8 mouse cellular contexts compared by ENCODE assay signal in genomic region chr5:24424861-24425411, GRCm38 (mm10). TPM values are rescaled to one million over a fixed set of nuclear protein-coding genes. Genes with fewer than 3 reads are reported as not detected.
A peak's percentile ranks its signal among the peaks of the same experiment; 100 is the strongest.
DNase-seq lines count a peak whose midpoint lies in the region; ATAC-seq and TF ChIP-seq lines count a peak whose summit lies in the region.

No protein-coding gene starts in this region.

- peak in 1 of 3 experiments; percentile 0; a peak in 1 of 6 replicates for TF ChIP-seq CTCF in MEL (IDR thresholded peaks at IDR 0.05 in 2 of 3, conservative IDR thresholded peaks at IDR 0.05 in 1 of 3; ENCODE audit: control insufficient read depth in 1 of 3, insufficient read depth in 1 of 3, low read depth in 2 of 3, low read length in 3 of 3, poor library complexity in 1 of 3, severe bottlenecking in 1 of 3)

- H3K9ac ChIP-seq in MEL (ENCODE audit: control insufficient read depth, low read depth, low read length, poor library complexity, severe bottlenecking): peak overlapping the region; percentile 85
- H3K9ac ChIP-seq in hindbrain, embryonic 13.5 days: peak overlapping the region; percentile 81

- no peaks in the 10 kb centered on the region for H3K9me3 ChIP-seq in MEL (replicated peaks; ENCODE audit: insufficient read depth, low read length)
- no peaks in the 10 kb centered on the region for H3K9me3 ChIP-seq in hindbrain, embryonic 13.5 days
- no peaks in the 10 kb centered on the region for H3K9me3 ChIP-seq in megakaryocyte, embryonic 14.5 days

- peaks cover 0 to 17% of the 10 kb centered on the region in 2 experiments; a peak in 2 of 4 replicates for H3K36me3 ChIP-seq in MEL (ENCODE audit: control insufficient read depth in 1 of 2, insufficient read depth in 2 of 2, low read length in 2 of 2)
- peaks cover 17% of the 10 kb centered on the region for H3K36me3 ChIP-seq in hindbrain, embryonic 13.5 days
- peaks cover 49% of the 10 kb centered on the region for H3K36me3 ChIP-seq in megakaryocyte, embryonic 14.5 days (replicated peaks; ENCODE audit: low read length)

- TF ChIP-seq RAD21 in MEL (IDR thresholded peaks at IDR 0.05; ENCODE audit: low read depth, low read length): no peak

- no peak for ATAC-seq in hindbrain, embryonic 13.5 days (ENCODE audit: low FRiP score)

- TF ChIP-seq EP300 in MEL (IDR thresholded peaks at IDR 0.05; ENCODE audit: low read depth in 1 of 2, low read length in 2 of 2): no peak

- H3K4me1 ChIP-seq in MEL (ENCODE audit: control insufficient read depth in 1 of 2, insufficient read depth in 2 of 2, low read length in 2 of 2): peaks cover 6 to 22% of the 10 kb centered on the region in 2 experiments
- peaks cover 58% of the 10 kb centered on the region for H3K4me1 ChIP-seq in hindbrain, embryonic 13.5 days (replicated peaks)
- peaks cover 72% of the 10 kb centered on the region for H3K4me1 ChIP-seq in megakaryocyte, embryonic 14.5 days

- under 1% methylated on average over 40 of the region's 60 CpGs for WGBS in hindbrain, embryonic 13.5 days

- H3K27me3 ChIP-seq in MEL (ENCODE audit: control insufficient read depth in 1 of 2, insufficient read depth in 2 of 2, low read length in 2 of 2): no peaks in the 10 kb centered on the region
- H3K27me3 ChIP-seq in hindbrain, embryonic 13.5 days: peaks cover 22% of the 10 kb centered on the region
- H3K27me3 ChIP-seq in megakaryocyte, embryonic 14.5 days (replicated peaks): no peaks in the 10 kb centered on the region

- intact Hi-C loops in left cerebral cortex, postnatal 10 days (cut with DNase I): loop anchor here (2.0 to 5.0 kb wide), 2 partner anchors 20 to 52 kb away; partner anchors contain the start of gene Fastk

- peaks cover 14% of the 10 kb centered on the region for H3K79me2 ChIP-seq in MEL (ENCODE audit: control insufficient read depth, insufficient read depth, low read length, poor library complexity)

- peak; percentile 68 to 75; a peak in 3 of 4 replicates for TF ChIP-seq POLR2A in MEL (IDR thresholded peaks at IDR 0.05; ENCODE audit: control insufficient read depth in 1 of 2, insufficient read depth in 1 of 2, low read depth in 1 of 2, low read length in 2 of 2, poor library complexity in 1 of 2)

- peak; percentile 93 for DNase-seq in MEL (ENCODE audit: low read depth, low spot score)
- peak; percentile 65 to 81 for DNase-seq in cerebellum, adult 18-20 months
- DNase-seq in frontal cortex, postnatal 14 days (ENCODE audit: low spot score in 2 of 2): peak; percentile 38 to 60
- DNase-seq in left cerebral cortex, postnatal 10 days (ENCODE audit: extremely low spot score in 1 of 2, low spot score in 2 of 2): peak; percentile 44 to 92
- DNase-seq in right cerebral cortex, postnatal 14 days: peak; percentile 79
- DNase-seq in urinary bladder, postnatal 25 days (ENCODE audit: low spot score): peak; percentile 72

- peak overlapping the region; percentile 83 for H3K4me2 ChIP-seq in hindbrain, embryonic 13.5 days

- peak overlapping the region; percentile 78 to 86 for H3K4me3 ChIP-seq in MEL (ENCODE audit: control insufficient read depth in 1 of 2, insufficient read depth in 1 of 2, low read depth in 2 of 2, low read length in 2 of 2)
- H3K4me3 ChIP-seq in hindbrain, embryonic 13.5 days: peak overlapping the region; percentile 64
- peak overlapping the region; percentile 92 for H3K4me3 ChIP-seq in megakaryocyte, embryonic 14.5 days (replicated peaks)

- peak overlapping the region; percentile 60 for H3K27ac ChIP-seq in MEL (ENCODE audit: control insufficient read depth, low read depth, low read length)
- H3K27ac ChIP-seq in hindbrain, embryonic 13.5 days: peak overlapping the region; percentile 93

TF ChIP-seq in MEL, 35 proteins besides CTCF, POLR2A, EP300 and RAD21:
- TF ChIP-seq MAX (IDR thresholded peaks at IDR 0.05; ENCODE audit: low read length) (no peak), NELFE (IDR thresholded peaks at IDR 0.05; ENCODE audit: low read depth, low read length) (peak; percentile 64), POLR2AphosphoS2 (IDR thresholded peaks at IDR 0.05; ENCODE audit: low read length) (peak; percentile 12; the same call in 1 of the 2 replicates), NRF1 (IDR thresholded peaks at IDR 0.05; ENCODE audit: insufficient read depth, low read depth, low read length, poor library complexity, severe bottlenecking) (peak; percentile 31; the same call in 1 of the 2 replicates), E2F4 (IDR thresholded peaks at IDR 0.05; ENCODE audit: borderline replicate concordance, low read depth, low read length) (no peak), SMC3 (IDR thresholded peaks at IDR 0.05; ENCODE audit: low read depth, low read length) (no peak), CHD1 (IDR thresholded peaks at IDR 0.05; ENCODE audit: low read depth, low read length) (no peak), MAZ (IDR thresholded peaks at IDR 0.05; ENCODE audit: low read depth, low read length) (peak; percentile 7; the same call in 1 of the 2 replicates), RCOR1 (IDR thresholded peaks at IDR 0.05; ENCODE audit: low read depth, low read length) (0 out of 2 replicates have a peak, but pooled peaks have one; percentile 0), UBTF (IDR thresholded peaks at IDR 0.05; ENCODE audit: borderline replicate concordance, insufficient read depth, low read depth, low read length) (0 out of 2 replicates have a peak, but pooled peaks have one; percentile 7), ZKSCAN1 (IDR thresholded peaks at IDR 0.05; ENCODE audit: low read depth, low read length) (no peak), TBP (IDR thresholded peaks at IDR 0.05; ENCODE audit: low read depth, low read length) (0 out of 2 replicates have a peak, but pooled peaks have one; percentile 38), MYC (IDR thresholded peaks at IDR 0.05; ENCODE audit: low read depth, low read length) (no peak), ZMIZ1 (IDR thresholded peaks at IDR 0.05; ENCODE audit: low read depth, low read length) (no peak), ELF1 (IDR thresholded peaks at IDR 0.05; ENCODE audit: low read depth, low read length) (0 out of 2 replicates have a peak, but pooled peaks have one; percentile 36), HCFC1 (IDR thresholded peaks at IDR 0.05; ENCODE audit: low read depth, low read length) (peak; percentile 15; the same call in 1 of the 2 replicates), POLR2AphosphoS5 (IDR thresholded peaks at IDR 0.05; ENCODE audit: borderline replicate concordance, low read depth, low read length) (no peak), MEF2A (IDR thresholded peaks at IDR 0.05; ENCODE audit: extremely low read depth, insufficient replicate concordance, low read depth, low read length, poor library complexity, severe bottlenecking) (no peak)

RNA-seq across cellular contexts. Expression of gene Slc4a2, which starts 1.3 kb away (rescaled TPM):
- 20.1 and 20.9 TPM in 2 replicates for total RNA-seq in MEL (2012; rRNA removed)
- polyA plus RNA-seq in MEL (2012; ENCODE audit: insufficient read depth in 1 of 2, insufficient read length in 2 of 2, low read depth in 1 of 2, low replicate concordance in 2 of 2, missing spikeins in 1 of 2): 10 to 100 TPM in 1 of 2 experiments, not detected in 1; 56.3 TPM
- polyA plus RNA-seq in hindbrain, embryonic 13.5 days (2015; fragmentation: Nextera tagmentation; extraction: Ambion mirVana): 22.5 and 28.5 TPM in 2 replicates
- total RNA-seq in left cerebral cortex, postnatal 10 days (2021): 10 to 100 TPM; 24.6 to 27.6 TPM
- polyA plus RNA-seq in megakaryocyte, embryonic 14.5 days (2012; ENCODE audit: insufficient read depth, low replicate concordance): 14.7 and 31.0 TPM in 2 replicates

RNA-seq across cellular contexts. Expression of gene Cdk5, which starts 1.6 kb away (rescaled TPM):
- 18.2 and 24.8 TPM in 2 replicates for total RNA-seq in MEL (2012; rRNA removed)
- 10 to 100 TPM in 1 of 2 experiments, not detected in 1; 82.6 TPM for polyA plus RNA-seq in MEL (2012; ENCODE audit: insufficient read depth in 1 of 2, insufficient read length in 2 of 2, low read depth in 1 of 2, low replicate concordance in 2 of 2, missing spikeins in 1 of 2)
- 104 and 106 TPM in 2 replicates for polyA plus RNA-seq in hindbrain, embryonic 13.5 days (2015; fragmentation: Nextera tagmentation; extraction: Ambion mirVana)
- total RNA-seq in left cerebral cortex, postnatal 10 days (2021): 100 to 1,000 TPM; 148 to 150 TPM
- 6.0 and 14.5 TPM in 2 replicates for polyA plus RNA-seq in megakaryocyte, embryonic 14.5 days (2012; ENCODE audit: insufficient read depth, low replicate concordance)

RNA-seq across cellular contexts. Expression of gene Asic3, which starts 11.7 kb away (rescaled TPM):
- 0.04 TPM in 1 of 2 replicates, not detected in the other for total RNA-seq in MEL (2012; rRNA removed)
- under 1 TPM in 1 of 2 experiments, not detected in 1; 0.35 TPM for polyA plus RNA-seq in MEL (2012; ENCODE audit: insufficient read depth in 1 of 2, insufficient read length in 2 of 2, low read depth in 1 of 2, low replicate concordance in 2 of 2, missing spikeins in 1 of 2)
- polyA plus RNA-seq in hindbrain, embryonic 13.5 days (2015; fragmentation: Nextera tagmentation; extraction: Ambion mirVana): 0.94 and 1.3 TPM in 2 replicates
- total RNA-seq in left cerebral cortex, postnatal 10 days (2021): under 1 TPM in 1 of 2 experiments, not detected in 1; 0.19 TPM
- polyA plus RNA-seq in megakaryocyte, embryonic 14.5 days (2012; ENCODE audit: insufficient read depth, low replicate concordance): not detected in 2 replicates

RNA-seq across cellular contexts. Expression of gene Fastk, which starts 20.2 kb away (rescaled TPM):
- 87.6 and 111 TPM in 2 replicates for total RNA-seq in MEL (2012; rRNA removed)
- 100 to 1,000 TPM; 228 to 273 TPM for polyA plus RNA-seq in MEL (2012; ENCODE audit: insufficient read depth in 1 of 2, insufficient read length in 2 of 2, low read depth in 1 of 2, low replicate concordance in 2 of 2, missing spikeins in 1 of 2)
- polyA plus RNA-seq in hindbrain, embryonic 13.5 days (2015; fragmentation: Nextera tagmentation; extraction: Ambion mirVana): 88.1 and 96.1 TPM in 2 replicates
- 100 to 1,000 TPM in 1 of 2 experiments, 10 to 100 TPM in 1; 96.6 to 105 TPM for total RNA-seq in left cerebral cortex, postnatal 10 days (2021)
- 216 and 275 TPM in 2 replicates for polyA plus RNA-seq in megakaryocyte, embryonic 14.5 days (2012; ENCODE audit: insufficient read depth, low replicate concordance)

RNA-seq across cellular contexts. Expression of gene Tmub1, which starts 22.7 kb away (rescaled TPM):
- 16.4 and 17.8 TPM in 2 replicates for total RNA-seq in MEL (2012; rRNA removed)
- polyA plus RNA-seq in MEL (2012; ENCODE audit: insufficient read depth in 1 of 2, insufficient read length in 2 of 2, low read depth in 1 of 2, low replicate concordance in 2 of 2, missing spikeins in 1 of 2): 10 to 100 TPM in 1 of 2 experiments, not detected in 1; 36.0 TPM
- polyA plus RNA-seq in hindbrain, embryonic 13.5 days (2015; fragmentation: Nextera tagmentation; extraction: Ambion mirVana): 51.9 and 57.4 TPM in 2 replicates
- total RNA-seq in left cerebral cortex, postnatal 10 days (2021): 10 to 100 TPM; 29.1 to 29.4 TPM
- polyA plus RNA-seq in megakaryocyte, embryonic 14.5 days (2012; ENCODE audit: insufficient read depth, low replicate concordance): 31.6 and 37.8 TPM in 2 replicates
